22 mouse cellular contexts compared by ENCODE assay signal in the genomic region with DNA sequence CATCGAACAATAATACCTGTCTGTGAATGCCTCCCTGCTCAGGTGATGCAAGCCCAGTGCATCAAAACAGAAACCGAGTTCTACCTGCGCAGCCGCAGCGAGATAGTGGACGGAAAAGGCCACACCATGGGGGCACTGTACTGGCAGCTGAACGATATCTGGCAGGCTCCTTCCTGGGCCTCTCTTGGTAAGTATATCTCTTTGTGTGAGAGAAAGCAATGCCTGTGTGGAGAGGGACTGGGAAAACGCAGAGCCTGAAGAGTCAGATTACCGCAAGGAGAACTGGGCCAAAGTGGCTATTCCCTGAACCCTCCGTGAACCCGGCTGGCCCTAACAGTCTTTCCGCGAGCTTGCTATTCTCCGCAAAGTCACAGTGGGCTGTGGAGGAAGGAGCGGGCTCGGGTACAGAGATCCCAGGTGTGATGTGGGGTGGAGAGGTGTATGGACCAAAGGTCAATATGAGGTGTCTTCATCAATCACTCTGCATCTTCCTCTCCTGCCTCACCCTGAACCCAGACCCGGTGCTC.
A peak's percentile ranks its signal among the peaks of the same experiment; 100 is the strongest.
DNase-seq lines count a peak whose midpoint lies in the region; ATAC-seq and TF ChIP-seq lines count a peak whose summit lies in the region.
"Had no signal": no experiment of that assay in that cellular context is flagged by ENCODE, and none has a peak within 500 bp of the region (broad histone marks: within the 10 kb centered on the region; RNA-seq: fewer than 3 reads in every experiment).

No protein-coding gene starts in this region.

- 0 out of 2 replicates have a peak overlapping the region, but pooled peaks have one; percentile 11 for H3K9ac ChIP-seq in heart, embryonic 16.5 days (ENCODE audit: low read length)
- H3K9ac ChIP-seq in limb, embryonic 11.5 days (ENCODE audit: low read length) = no peak overlapping the region
- no peak overlapping the region for H3K9ac ChIP-seq in limb, embryonic 14.5 days (ENCODE audit: low read depth, low read length, severe bottlenecking)
- H3K9ac ChIP-seq: embryonic facial prominence, embryonic 15.5 days; liver, embryonic 12.5 days; lung, embryonic 15.5 days; midbrain, embryonic 12.5 days had no signal

- no peaks in the 10 kb centered on the region for H3K27me3 ChIP-seq in heart, embryonic 16.5 days (ENCODE audit: control insufficient read depth, insufficient read depth, low read length)
- no peaks in the 10 kb centered on the region for H3K27me3 ChIP-seq in limb, embryonic 11.5 days (ENCODE audit: control insufficient read depth, insufficient read depth, low read length)
- no peaks in the 10 kb centered on the region for H3K27me3 ChIP-seq in limb, embryonic 10.5 days (ENCODE audit: low read depth, poor library complexity, severe bottlenecking)
- H3K27me3 ChIP-seq in limb, embryonic 14.5 days (ENCODE audit: control insufficient read depth, insufficient read depth, low read length) = no peaks in the 10 kb centered on the region
- H3K27me3 ChIP-seq: embryonic facial prominence, embryonic 15.5 days; liver, embryonic 12.5 days; lung, embryonic 15.5 days; midbrain, embryonic 12.5 days had no signal

- H3K9me3 ChIP-seq in heart, embryonic 16.5 days (replicated peaks; ENCODE audit: control insufficient read depth, low read length) = no peaks in the 10 kb centered on the region
- no peaks in the 10 kb centered on the region for H3K9me3 ChIP-seq in limb, embryonic 11.5 days (ENCODE audit: control insufficient read depth, low read length)
- no peaks in the 10 kb centered on the region for H3K9me3 ChIP-seq in limb, embryonic 10.5 days (replicated peaks)
- H3K9me3 ChIP-seq in limb, embryonic 14.5 days (ENCODE audit: control insufficient read depth, low read length) = no peaks in the 10 kb centered on the region
- H3K9me3 ChIP-seq: embryonic facial prominence, embryonic 15.5 days; forebrain, embryonic 10.5 days; liver, embryonic 12.5 days; lung, embryonic 15.5 days; midbrain, embryonic 12.5 days had no signal

- no peak overlapping the region for H3K4me3 ChIP-seq in heart, embryonic 16.5 days (ENCODE audit: low read length)
- H3K4me3 ChIP-seq in limb, embryonic 11.5 days (ENCODE audit: low read depth, low read length) = no peak overlapping the region
- no peak overlapping the region for H3K4me3 ChIP-seq in limb, embryonic 10.5 days
- no peak overlapping the region for H3K4me3 ChIP-seq in limb, embryonic 14.5 days (replicated peaks; ENCODE audit: low read length)
- H3K4me3 ChIP-seq: embryonic facial prominence, embryonic 15.5 days; forebrain, embryonic 10.5 days; gastrocnemius, adult 2 months; liver, embryonic 12.5 days; lung, embryonic 15.5 days; midbrain, embryonic 12.5 days had no signal

- H3K27ac ChIP-seq in heart, embryonic 16.5 days (ENCODE audit: low read length) = no peak overlapping the region; the same call in 1 of the 2 replicates
- no peak overlapping the region for H3K27ac ChIP-seq in limb, embryonic 11.5 days (replicated peaks; ENCODE audit: low read depth, low read length)
- no peak overlapping the region for H3K27ac ChIP-seq in limb, embryonic 10.5 days
- H3K27ac ChIP-seq in limb, embryonic 14.5 days (replicated peaks; ENCODE audit: low read depth, low read length) = no peak overlapping the region
- H3K27ac ChIP-seq: embryonic facial prominence, embryonic 15.5 days; forebrain, embryonic 10.5 days; gastrocnemius, adult 2 months; liver, embryonic 12.5 days; lung, embryonic 15.5 days; midbrain, embryonic 12.5 days had no signal

- peaks cover 11% of the 10 kb centered on the region for H3K4me1 ChIP-seq in heart, embryonic 16.5 days (ENCODE audit: control insufficient read depth, insufficient read depth, low read length)
- H3K4me1 ChIP-seq in limb, embryonic 11.5 days (ENCODE audit: control insufficient read depth, insufficient read depth, low read length) = no peaks in the 10 kb centered on the region
- H3K4me1 ChIP-seq in limb, embryonic 10.5 days = peaks cover 3% of the 10 kb centered on the region
- H3K4me1 ChIP-seq in limb, embryonic 14.5 days (ENCODE audit: control insufficient read depth, insufficient read depth, low read length) = no peaks in the 10 kb centered on the region
- H3K4me1 ChIP-seq: embryonic facial prominence, embryonic 15.5 days; liver, embryonic 12.5 days; lung, embryonic 15.5 days; midbrain, embryonic 12.5 days had no signal

- H3K4me2 ChIP-seq in heart, embryonic 16.5 days (ENCODE audit: low read depth, low read length) = no peak overlapping the region
- no peak overlapping the region for H3K4me2 ChIP-seq in limb, embryonic 11.5 days (ENCODE audit: low read depth, severe bottlenecking)
- H3K4me2 ChIP-seq in limb, embryonic 14.5 days (replicated peaks; ENCODE audit: low read depth, low read length, severe bottlenecking) = no peak overlapping the region
- H3K4me2 ChIP-seq: embryonic facial prominence, embryonic 15.5 days; liver, embryonic 12.5 days; lung, embryonic 15.5 days; midbrain, embryonic 12.5 days had no signal

- intact Hi-C loops in heart, postnatal 14 days (cut with DNase I) = no loop called here

- WGBS in heart, embryonic 16.5 days = 56% methylated on average over 17 of the region's 17 CpGs
- WGBS in limb, embryonic 11.5 days = 87% methylated on average over 17 of the region's 17 CpGs
- 88% methylated on average over 17 of the region's 17 CpGs for WGBS in limb, embryonic 10.5 days
- 80% methylated on average over 17 of the region's 17 CpGs for WGBS in limb, embryonic 14.5 days

- TF ChIP-seq POLR2A in limb, embryonic 14.5 days (IDR thresholded peaks at IDR 0.05; ENCODE audit: borderline replicate concordance, extremely low read depth, insufficient read depth, insufficient read length) = no peak

- peaks cover 15% of the 10 kb centered on the region for H3K36me3 ChIP-seq in heart, embryonic 16.5 days (ENCODE audit: control insufficient read depth, insufficient read depth)
- H3K36me3 ChIP-seq in limb, embryonic 11.5 days (ENCODE audit: control insufficient read depth, insufficient read depth, low read length) = no peaks in the 10 kb centered on the region
- no peaks in the 10 kb centered on the region for H3K36me3 ChIP-seq in limb, embryonic 10.5 days
- H3K36me3 ChIP-seq in limb, embryonic 14.5 days (ENCODE audit: control insufficient read depth, insufficient read depth, low read length) = no peaks in the 10 kb centered on the region
- H3K36me3 ChIP-seq: embryonic facial prominence, embryonic 15.5 days; forebrain, embryonic 10.5 days; liver, embryonic 12.5 days; lung, embryonic 15.5 days; midbrain, embryonic 12.5 days had no signal

- ATAC-seq in heart, embryonic 16.5 days (replicated peaks; ENCODE audit: extremely low read depth, insufficient read depth, low FRiP score) = peak; percentile 58; the same call in 1 of the 2 replicates
- ATAC-seq in limb, embryonic 11.5 days (ENCODE audit: insufficient number of reproducible peaks, low FRiP score, low TSS enrichment, low read depth) = peak; percentile 60; the same call in 1 of the 2 replicates
- ATAC-seq in limb, embryonic 14.5 days (ENCODE audit: low FRiP score, low read depth) = peak; percentile 37; the same call in 1 of the 2 replicates
- ATAC-seq: activated CD4-positive, CD25-positive, alpha-beta regulatory T cell, adult 4 months; liver, embryonic 12.5 days had no signal

- DNase-seq in embryo, embryonic 10 days (ENCODE audit: low spot score) = peak; percentile 18
- no peak for DNase-seq in embryo, embryonic 11 days
- no peak for DNase-seq in heart, postnatal 14 days
- DNase-seq in limb, embryonic 11.5 days (ENCODE audit: low spot score) = no peak
- no peak for DNase-seq in limb, embryonic 10.5 days (ENCODE audit: low spot score)
- no peak for DNase-seq in limb, embryonic 14.5 days (ENCODE audit: low spot score)
- no peak for DNase-seq in thymus, adult 18-20 months
- DNase-seq: adrenal gland, postnatal 14 days; cerebellum, adult 18-20 months; cerebellum, postnatal 36 days; gastrocnemius, adult 2 months; kidney, postnatal 25 days; layer of hippocampus, adult 9-11 months; right cerebral cortex, postnatal 25 days; thymus, postnatal 36 days had no signal
